Mouse (Mus musculus): ENCODE data around the gene Fbxo28.
"Not testable (repeated sequence)": the region's sequence is repeated elsewhere in the genome, so short reads cannot be mapped to it uniquely, and the experiment has no call there.

Fbxo28 gene

DNA sequence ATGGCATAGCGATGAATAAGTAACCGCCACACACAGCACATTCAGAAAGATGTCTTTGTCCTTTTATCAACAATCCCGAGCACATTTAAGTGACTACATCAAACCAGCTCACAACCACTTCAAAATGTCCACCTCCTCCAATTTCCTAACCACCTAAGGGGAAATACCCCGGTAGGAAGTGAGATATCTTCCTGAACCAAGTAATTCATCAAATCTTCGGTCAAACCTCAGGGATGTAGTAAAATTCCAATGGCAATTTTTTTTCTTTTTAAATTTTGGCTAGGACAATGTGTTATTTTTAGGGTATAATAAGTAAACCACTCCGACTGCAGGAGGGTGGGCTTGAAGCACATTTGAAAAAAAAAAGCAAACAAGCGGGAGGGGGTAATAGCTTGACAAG lies 1.1 kb downstream of the Fbxo28 start:
- DNase-seq = no peak

DNA sequence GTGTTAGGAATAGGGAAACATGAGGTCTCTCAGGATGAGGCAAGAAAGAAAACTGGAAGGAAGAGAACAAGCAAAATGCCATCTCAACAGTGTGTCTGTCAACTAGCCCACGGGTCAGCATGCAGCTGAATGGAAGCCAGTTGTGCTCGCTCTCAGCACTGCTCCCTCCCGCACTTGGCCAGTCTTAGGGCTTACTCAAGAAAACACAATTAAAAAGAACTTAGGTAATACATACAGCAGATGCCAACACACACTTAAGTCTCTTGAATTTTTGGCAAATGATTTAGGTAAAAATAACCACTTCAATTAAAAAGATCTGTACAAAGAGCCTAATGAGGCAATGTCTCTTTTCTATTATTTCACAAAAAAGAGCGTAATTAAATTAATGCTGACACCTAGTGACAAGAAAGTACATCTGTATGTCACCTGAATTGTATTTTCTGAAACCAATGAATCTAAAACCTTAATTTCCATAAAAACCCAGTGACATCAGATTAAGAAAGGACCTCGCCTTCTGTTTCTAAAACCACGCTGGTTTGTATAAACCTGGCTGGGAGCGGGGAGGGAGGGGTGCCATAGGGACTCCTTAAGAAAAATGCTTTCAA lies 2.4 kb downstream of the Fbxo28 start:
- DNase-seq = peak; percentile 46

DNA sequence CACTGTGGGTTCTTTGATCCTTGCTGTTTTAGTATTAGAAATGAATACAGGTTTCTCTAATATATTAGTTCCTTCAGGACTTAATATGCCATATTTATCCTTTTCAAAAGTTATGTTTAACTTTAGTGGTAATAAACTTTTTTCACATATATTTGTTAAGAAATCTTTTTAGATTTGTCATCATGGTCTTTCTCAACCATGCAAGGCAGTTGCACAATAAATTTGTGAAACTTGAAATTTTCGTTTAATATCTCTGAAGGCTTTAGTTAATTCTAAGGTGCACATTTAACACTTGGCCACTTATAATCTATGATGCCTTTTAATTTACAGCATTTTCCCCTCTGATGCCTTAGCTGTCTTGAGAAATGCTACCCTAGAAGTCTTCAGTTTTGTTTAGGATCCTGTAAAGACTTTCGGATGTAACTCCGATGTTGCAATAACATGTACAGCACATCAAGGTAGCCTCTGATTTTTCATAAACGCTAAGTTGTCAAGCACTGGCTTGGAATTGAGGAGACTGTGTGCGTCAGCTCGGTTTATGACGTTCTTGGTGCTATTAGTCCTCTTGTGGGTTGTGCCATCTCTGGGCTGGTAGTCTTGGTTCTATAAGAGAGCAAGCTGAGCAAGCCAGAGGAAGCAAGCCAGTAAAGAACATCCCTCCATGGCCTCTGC lies 7.5 kb downstream of the Fbxo28 start:
- no peak for DNase-seq

DNA sequence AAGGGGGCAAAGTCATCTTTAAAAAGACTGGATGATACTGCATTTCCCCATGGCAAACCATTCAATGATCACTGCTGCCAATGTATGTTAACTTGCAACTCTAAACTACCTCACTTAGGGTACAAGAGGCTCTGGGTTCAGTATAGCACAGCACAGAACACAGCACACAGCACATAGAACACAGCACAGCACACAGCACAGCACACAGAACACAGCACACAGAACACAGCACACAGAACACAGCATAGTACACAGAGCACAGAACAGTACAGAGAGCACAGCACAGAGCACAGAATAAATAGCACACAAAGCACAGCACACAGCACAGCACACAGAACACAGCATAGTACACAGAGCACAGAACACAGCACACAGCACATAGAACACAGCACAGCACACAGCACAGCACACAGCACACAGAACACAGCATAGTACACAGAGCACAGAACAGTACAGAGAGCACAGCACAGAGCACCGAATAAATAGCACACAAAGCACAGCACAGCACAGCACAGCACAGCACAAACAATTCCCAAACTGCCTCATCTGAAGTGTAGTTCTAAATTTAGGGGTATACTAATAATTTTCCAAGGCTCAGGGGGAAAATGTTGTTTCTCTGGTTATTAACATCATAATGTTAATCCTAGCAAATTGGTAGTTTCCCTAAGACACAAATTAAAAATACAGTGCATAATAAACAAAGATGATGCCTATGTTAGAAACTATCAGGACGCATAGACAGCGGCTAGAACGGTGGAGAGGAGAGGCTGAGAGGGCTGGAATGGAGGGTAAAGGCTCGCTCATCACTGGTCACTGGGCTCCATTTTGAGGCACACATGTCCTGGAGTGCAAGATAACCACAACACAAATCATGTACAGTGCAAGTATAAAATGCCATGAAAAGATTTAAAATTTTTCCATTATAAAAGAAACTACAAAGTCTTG lies 9.1 kb downstream of the Fbxo28 start:
- no peak for DNase-seq

DNA sequence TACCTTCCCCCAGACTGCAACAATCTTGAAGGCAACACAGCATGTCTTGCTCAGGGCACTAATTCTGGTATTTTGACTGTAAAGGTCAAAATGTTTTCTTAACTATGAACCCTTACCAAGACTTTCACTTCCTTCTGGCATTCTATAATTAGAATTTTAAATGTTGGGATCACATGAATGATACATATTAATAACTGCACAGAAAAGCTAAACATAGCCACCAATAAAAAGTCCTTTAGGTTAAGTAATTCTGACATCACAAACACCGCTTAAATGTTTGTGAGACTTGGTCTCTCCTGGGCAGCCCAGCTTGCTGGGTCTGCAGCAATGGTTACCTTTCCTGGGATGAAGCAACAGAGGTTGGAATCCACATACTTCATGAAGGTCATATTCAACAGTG lies 15.5 kb downstream of the Fbxo28 start:
- no peak for DNase-seq

DNA sequence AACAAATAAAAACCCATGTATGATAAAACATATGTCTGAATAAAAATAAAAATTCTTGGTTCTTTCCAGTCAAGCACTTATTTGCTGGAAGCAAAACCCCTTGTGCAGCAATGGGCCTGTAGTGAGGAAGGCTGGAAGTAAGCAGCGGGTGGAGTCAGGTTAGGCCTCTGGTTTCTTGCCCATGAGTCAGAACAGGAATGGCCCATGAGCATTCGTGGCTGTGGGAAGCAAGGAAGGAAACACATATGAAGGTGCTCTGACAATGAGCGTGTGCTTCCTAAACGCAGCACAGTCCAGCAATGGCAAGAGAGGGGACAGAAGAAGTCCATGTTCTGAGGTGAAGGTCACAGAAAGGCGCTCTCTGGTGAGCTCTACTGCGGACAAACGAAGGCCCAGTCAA lies 16.9 kb downstream of the Fbxo28 start:
- DNase-seq = no peak

DNA sequence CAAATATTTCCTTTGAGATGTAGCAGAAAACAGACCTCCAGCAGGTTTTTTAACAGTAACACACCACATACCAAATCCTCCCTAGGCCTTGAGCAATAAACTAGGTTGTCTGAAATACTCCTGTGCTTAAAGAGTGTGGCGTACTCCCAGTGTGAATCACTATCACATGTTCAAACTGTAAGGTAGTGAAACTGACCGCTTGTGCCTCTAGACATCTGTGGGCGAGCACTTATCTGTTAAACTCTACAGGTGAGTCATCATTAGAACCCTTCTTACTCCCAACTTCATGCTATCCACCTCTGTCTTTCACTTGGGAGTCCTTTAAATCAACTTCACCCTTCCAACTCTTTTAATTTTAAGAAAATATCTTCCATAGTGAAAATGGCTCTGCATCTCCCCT lies 18.3 kb downstream of the Fbxo28 start:
- no peak for DNase-seq

DNA sequence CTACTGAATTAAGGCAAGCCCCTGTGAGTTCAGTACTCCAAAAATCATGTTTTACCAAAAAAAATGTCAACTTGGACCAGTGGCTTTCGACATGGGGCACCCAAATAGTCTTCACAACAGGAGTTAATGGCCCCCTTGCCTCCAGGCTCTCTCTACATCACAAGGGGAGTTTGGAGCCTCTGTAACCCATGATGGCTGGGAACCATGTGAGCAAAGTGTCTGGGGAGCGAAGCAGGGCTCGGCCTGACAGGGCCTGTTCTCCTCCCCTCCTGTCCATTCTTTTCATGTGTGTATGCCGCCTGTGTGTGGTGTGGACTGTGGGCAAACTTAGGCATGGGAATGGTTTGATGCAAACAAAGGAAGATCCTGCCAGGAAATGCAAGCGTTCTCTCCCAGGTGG lies 27.2 kb downstream of the Fbxo28 start:
- DNase-seq = no peak

DNA sequence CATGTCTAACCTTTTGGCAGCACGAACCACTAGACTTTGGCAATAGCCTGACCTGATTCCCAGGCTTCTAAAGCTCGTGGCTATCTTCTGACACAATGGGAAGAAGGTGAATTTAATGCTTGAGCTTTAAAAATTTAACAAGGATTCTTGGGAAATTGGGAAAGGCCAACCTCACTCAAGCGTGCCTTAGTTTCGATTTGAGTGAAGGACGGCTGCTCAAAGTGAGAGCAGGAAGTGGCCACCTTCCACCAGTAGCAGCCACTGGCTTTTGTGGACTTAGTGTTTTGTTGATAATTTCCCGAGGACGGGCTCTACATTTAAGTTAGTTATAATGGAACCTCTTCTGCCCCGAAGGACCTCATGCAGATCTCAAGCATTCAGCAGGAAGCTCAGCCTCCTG lies 28.2 kb downstream of the Fbxo28 start:
- no peak for DNase-seq

DNA sequence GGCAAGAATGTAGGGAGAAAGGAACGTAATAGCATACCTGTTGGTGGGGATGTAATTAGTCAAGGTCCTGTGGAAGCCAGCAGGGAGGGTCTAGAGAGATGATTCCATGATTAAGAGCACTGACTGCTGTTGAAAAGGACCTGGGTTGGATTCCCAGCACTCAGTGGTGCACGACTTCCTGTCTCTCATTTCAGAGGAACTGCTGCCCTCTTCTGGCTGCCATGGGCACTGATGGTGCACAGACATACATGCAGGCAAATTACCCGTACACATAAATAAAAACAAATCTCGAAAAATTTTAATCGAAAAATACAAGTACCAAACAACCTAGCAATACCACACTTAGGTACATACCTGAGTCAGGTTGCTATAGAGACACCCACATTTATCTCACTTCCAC lies 30.1 kb downstream of the Fbxo28 start:
- no peak for DNase-seq

DNA sequence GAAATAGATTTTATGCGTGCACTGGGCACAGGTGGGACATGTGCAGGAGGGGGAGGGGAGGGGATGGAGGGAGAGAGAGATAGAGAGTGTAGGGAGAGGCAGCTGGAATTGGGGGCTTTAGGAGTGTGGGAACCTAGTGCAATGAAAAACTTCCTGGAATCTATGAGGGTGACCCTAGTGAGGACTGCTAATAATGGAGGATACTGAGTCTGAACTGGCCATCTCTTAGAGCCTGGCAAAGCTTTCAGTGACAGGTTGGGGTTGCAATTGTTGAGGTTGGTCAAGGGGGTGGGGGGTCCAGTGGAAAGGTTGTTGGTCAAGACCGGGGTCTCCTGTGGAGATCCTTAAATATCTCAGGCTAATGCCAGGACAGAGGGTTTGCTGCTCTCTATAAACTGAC lies 31.1 kb downstream of the Fbxo28 start:
- DNase-seq = no peak

DNA sequence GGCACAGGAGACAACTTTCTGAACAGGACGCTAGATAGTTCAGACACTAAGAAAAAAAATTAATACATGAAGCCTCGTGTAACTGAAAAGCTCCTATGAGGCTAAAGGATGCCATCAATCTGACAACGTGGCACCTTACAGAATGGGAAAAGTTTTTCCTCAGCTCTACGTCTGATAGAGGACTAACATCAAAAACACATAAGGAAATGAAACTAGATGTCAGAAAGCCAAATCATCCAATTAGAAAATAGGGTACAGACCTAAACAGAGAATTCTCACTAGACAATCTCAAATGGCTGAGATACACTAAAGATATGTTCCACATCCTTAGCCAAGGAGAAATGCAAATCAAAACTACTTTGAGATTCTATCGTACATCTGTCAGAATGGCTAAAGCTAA lies 32.0 kb downstream of the Fbxo28 start:
- DNase-seq = no peak

DNA sequence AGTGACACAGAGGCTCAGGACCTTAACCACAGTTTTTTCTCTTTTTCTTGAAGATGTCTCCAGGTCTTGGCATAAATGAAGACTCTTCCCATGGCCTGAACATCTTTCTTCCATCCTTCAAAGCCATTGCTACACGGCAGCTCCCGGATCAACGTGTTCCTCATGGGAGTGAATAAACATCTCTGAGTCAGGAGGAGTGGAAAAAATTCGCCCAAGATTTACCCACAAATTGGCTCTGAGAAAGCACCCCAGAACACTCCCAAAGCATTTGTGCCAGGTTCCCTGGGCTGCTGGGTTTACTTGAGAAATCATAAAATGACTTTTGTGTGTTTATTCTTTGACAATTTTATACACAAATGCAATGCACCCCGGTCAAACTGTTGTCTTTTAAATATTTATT lies 38.5 kb downstream of the Fbxo28 start:
- DNase-seq = no peak

DNA sequence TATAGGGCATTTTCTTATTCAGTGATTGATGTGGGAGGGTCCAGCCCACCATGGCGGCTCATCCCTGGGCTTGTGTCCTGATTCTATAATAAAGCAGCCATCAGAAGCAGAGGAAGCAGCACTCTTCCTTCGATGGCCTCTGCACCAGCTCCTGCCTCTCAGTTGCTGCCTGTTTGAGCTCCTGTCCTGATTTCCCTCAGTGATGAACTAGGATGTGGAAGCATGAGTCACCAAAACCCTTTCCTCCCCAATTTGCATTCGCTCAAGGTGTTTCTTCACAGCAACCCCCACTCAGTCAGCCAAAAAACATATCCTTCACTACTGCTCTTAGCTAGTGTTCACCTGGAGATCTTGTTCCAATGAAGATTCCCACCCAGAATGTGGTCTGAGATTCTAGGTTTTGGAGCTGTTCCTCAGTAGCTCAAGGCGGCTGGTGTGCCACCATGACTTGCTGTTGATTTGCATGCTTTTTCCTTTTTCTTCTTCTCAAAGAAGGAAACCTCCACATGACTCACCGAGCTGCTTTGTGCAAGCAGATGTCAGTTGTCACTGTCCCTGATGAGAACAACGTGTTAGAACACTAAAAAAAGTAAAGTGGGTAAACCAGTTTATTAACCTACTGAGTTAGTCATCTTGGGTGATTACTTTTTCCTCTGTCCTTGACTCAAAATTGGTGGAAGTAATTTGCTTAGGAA lies 39.1 kb downstream of the Fbxo28 start:
- no peak for DNase-seq

DNA sequence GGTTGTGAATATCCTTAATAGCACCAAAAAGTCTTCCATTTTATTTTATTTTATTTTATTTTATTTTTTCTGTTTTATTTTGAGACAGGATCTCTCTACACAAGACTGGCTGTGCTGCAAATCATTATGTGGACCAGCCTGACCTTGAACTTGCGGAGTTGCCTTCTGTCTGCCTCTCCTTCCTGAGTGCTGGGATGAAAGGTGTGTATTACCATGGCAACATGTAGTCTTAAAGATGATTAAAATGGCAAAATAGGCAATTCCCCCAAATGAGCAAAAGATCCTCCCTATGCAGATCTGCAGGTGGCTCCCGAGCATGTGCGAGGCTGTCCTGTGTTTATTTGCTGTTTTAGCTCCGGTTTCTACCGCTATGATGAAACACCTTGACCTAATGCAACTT lies 43.6 kb downstream of the Fbxo28 start:
- no peak for DNase-seq

DNA sequence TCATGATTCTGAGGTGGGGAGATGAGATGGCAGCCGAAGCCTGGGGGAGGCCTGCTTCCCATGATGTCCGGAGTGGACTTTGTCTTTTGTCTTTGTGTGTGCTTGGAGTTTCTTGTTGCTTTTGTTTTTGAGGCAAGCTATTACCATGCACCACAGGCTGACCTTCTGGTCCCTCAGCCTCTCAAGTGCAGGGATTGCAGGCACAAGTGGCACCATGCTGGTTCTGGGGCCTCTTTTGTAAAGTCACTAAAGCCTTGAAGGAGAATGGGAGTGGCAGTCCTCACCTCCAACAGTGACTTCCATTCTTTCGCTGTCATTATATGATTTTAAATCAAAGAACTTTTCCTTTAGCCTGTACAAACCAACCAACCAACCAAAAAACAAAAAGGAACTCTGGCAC lies 44.2 kb downstream of the Fbxo28 start:
- no peak for DNase-seq

DNA sequence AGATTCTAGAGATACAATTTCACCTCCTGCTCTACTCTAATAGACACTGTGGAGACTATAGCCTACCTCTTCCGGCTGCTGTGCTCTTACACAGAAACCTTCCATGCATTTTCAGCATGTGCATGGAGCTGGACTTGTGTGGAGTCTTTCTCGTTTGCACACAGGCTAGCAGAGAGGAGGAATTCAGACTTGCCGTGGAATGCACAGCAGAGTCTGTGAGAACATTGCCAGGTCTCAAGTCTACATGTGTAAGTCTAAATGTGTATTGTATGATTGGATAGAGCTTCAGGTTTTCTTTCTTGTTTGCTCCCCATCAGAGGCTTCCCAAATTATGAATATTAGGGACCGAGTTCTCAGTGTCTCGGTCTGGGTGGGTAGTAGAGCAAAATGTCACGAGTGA lies 44.6 kb downstream of the Fbxo28 start:
- no peak for DNase-seq

DNA sequence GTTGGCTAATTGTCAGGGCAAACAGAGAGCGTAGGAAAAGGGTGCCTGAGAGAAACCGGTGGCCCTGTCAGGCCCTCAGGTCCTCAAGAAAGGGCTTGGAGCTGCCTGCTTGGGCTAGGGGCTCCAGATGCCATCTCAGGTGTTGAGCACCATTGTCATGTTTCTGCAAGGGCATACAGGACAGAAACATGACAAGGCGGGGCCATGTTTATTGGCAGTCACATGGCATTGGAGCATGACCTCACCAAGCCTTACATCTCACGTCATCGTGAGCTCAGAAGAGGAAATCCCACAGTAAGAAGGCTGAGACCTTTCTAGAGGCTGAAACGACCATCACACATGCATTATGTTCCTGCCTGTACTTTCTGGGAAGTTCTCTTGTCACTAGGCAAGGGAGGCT lies 45.3 kb downstream of the Fbxo28 start:
- DNase-seq = no peak

DNA sequence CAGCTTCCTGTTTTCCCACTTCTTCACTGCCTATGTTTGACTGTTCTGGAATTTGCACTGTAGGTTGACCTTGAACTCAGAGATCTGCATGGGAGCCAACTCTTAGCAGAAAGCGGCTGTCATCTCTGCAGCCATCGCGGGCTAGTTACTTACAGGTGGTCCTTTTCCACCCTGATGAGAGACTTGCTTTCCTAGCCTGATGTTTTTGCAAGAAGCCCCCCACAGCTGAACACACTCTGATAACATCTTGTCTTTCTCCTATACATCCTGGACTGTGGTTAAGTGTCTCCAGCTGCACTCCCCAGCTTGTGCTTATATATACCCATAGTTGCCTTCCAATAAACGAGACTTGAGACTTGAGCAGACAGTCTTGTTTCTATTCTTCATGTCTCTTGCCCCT lies 49.1 kb downstream of the Fbxo28 start:
- no peak for DNase-seq

DNA sequence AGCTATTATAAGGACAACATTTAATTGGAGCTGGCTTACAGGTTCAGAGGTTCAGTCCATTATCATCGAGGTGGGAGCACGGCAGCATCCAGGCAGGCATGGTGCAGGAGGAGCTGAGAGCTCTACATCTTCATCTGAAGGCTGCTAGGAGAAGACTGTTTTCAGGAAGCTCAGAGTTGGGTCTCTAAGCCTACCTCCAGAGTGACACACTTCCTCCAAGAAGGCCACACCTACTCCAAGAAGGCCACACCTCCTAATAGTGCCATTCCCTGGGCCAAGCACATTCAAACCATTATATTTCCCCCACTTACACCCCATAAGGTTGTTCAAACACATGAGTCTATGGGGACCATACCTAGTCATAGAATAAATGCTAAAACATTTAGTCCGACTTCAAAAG lies 50.7 kb downstream of the Fbxo28 start:
- not testable (repeated sequence) for DNase-seq

DNA sequence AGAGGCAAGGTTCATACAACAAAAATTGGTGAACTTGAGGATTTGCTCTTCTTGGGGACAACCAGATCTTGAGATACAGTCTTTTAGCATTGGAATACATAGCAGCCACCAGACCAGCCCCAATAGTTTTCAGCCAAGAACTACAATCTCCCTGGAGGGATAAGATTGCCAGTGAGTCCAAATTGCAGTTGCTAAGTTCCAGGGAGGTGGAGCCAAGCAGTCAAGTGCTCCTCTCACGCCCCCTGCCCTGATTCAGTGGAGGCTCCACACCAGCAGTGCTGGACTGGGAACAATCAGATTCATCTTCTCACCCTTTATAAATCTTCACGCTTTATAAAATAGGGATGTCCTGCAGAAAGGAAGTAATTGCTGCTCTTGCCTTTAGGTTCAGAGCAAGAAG lies 51.6 kb downstream of the Fbxo28 start:
- DNase-seq = no peak

DNA sequence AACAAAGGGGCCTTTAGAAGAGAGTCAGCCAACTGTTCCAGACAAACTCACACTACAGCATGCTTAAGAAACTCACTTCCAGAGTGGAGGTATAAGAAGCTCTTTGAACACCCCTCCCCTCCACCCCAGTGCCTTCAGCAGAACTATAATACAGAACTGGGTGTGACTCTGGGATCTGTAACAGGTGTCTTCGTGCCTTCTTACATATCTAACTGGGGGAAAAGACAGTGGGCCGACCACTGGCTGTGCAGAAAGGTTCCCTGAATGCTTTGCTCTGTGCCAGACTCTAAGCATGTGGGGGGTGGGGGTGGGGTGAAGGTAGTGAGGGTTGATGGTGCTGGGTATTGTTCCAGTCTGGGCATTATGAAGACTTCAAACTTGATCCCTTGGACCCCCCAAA lies 52.8 kb downstream of the Fbxo28 start:
- no peak for DNase-seq

DNA sequence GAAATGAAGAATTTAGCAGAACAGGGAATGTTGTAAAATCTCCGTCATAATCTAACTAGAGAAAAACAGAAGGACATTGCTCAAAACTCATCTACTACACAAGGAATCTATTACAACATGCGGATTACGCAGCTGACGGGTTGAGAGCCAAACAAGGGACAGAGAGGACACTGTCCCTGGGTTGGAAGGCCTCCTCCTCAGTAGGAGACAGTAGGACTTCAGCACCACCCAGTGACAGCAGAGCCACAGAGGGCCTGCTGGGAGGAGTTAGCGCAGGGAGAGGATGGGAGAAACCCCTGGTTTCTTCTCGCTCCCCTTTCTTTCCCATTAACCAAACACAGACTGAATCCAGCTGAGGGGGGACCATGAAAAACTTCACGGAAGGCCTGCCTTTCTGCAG lies 53.6 kb downstream of the Fbxo28 start:
- DNase-seq = peak; percentile 22

DNA sequence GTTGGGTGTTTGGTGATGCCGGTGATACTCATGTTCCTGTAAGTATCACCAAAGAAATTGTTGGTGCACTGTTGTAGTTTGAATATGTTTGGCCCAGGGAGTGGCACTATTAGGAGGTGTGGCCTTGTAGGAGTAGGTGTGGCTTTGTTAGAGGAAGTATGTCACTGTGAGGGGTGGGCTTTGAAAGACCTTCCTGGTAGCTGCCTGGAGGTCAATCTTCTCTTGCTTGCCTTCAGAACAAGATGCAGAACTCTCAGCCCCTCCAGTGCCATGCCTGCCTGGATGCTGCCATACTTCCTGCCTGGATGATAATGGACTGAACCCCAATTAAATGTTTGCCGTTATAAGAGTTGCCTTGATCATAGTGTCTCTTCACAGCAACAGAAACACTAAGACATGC lies 56.6 kb downstream of the Fbxo28 start:
- no peak for DNase-seq
